Mouse (Mus musculus) right cerebral cortex, postnatal 25 days (tissue): ENCODE data around the gene Npc1l1.

Experiments
- DNase-seq: peaks from one replicate; pipeline ENCODE4 v3.0.0; 2022

The Npc1l1 gene

GRCm38 (mm10) chr11:6200570-6200969 is 29.4 kb downstream of the Npc1l1 start:
- DNase-seq = no peak

DNA sequence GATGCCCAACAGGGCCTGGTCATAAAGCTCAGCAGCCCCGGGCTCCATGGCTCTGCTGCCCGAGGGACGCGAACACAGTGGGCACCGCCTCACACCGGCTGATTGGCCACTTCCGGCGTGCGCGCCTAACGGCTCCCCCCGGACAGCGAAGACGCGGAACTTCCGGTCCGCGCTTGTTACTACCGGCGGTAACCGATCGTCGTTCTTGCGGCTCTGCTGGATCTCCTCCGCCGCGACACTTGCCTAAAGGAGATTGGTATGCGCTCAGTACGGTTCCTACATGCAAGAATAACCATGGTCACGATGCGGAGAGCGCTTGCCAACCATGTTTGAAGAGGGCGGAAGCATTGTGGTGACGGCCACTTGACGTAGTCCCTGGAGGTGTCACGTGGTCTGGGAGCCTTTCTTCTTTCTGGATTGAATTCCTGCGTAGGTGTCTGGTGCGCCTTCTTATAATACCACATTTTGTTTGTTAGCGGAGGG is 29.8 kb downstream of the Npc1l1 start, which contains the start of gene Nudcd3:
Gene Nudcd3 (minus strand): TSS at position 329 of the 483 bp plus-strand sequence.
- DNase-seq = peak; percentile 91

- no peak for DNase-seq
Measured at GRCm38 (mm10) chr11:6199410-6200086, 30.4 kb downstream of the Npc1l1 start, which contains the start of gene A730071L15Rik. Gene A730071L15Rik, plus strand, starts transcription at chr11:6200029.

GRCm38 (mm10) chr11:6198449-6198848 is 31.5 kb downstream of the Npc1l1 start:
- DNase-seq = no peak

DNA sequence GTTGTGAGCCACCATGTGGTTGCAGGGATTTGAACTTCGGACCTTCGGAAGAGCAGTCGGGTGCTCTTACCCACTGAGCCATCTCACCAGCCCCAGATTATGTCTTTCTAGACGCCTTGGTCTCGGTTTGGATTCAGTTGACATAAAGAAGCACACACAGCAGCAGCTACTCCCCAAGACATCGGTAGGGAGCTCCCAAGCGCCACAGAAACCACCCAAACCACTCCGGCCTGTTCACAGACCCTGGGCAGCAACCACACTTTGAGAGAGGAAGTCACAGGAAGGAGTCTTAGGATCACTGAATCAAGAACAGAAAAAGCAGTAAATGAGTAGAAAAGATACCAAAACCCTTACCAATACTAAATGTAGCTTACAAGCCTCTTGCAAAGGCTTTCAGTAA is 33.2 kb downstream of the Npc1l1 start:
- DNase-seq = no peak

GRCm38 (mm10) chr11:6187878-6188277 is 42.1 kb downstream of the Npc1l1 start:
- DNase-seq = peak; percentile 89

GRCm38 (mm10) chr11:6187399-6187798 is 42.5 kb downstream of the Npc1l1 start:
- DNase-seq = no peak

- DNase-seq = no peak
Measured at GRCm38 (mm10) chr11:6184202-6184935, 45.6 kb downstream of the Npc1l1 start.

DNA sequence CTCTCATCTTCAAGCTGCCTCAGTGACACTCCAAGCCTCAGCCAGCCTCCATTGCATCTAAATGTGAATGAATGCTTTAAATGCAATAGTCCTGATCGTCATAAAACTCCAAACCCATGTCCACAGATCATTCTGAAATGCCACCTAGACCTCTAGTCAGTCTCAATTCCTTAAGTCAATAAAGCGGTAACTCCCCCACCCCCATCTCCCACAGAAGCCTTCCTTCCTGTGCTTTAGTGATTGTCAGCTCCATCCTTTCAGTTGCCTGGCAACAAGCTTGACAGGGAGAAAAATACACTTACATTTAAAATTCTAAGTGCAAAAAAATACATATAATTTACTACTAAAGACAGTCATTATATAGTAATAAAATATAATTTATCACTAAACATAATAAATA is 46.7 kb downstream of the Npc1l1 start:
- DNase-seq = no peak

GRCm38 (mm10) chr11:6180811-6181399 is 49.0 kb downstream of the Npc1l1 start:
- DNase-seq = no peak

GRCm38 (mm10) chr11:6179194-6179593 is 50.7 kb downstream of the Npc1l1 start:
- no peak for DNase-seq

GRCm38 (mm10) chr11:6178673-6179166 is 51.2 kb downstream of the Npc1l1 start:
- no peak for DNase-seq

DNA sequence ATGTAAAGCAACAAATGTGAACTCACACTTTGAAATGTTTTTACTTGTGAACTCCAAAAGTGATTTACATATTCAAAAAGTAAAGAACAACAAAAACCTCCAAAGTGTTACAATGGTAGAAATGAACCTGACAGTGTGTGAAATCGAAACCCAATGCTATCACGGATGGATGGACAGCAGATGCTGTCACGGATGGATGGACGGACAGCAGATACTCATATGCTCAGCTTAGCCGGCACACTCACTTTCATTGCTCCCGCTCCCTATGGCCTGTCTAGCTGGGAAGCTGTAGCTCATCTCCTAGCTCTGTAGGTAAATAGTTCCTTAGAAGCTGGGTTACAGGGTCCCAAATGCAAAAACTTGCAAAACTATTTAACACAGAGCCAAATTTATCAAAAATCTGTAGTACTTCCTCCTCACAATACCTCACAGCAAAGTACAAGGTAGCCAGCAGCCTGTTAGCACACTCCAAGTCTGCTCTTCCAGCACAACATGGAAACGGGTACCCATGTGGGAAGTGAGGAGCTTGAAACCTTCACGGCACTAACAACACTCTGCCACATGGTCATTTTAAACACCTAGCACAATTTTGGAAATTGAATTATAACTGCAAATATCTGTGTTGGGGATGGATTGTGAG is 52.0 kb downstream of the Npc1l1 start:
- no peak for DNase-seq

DNA sequence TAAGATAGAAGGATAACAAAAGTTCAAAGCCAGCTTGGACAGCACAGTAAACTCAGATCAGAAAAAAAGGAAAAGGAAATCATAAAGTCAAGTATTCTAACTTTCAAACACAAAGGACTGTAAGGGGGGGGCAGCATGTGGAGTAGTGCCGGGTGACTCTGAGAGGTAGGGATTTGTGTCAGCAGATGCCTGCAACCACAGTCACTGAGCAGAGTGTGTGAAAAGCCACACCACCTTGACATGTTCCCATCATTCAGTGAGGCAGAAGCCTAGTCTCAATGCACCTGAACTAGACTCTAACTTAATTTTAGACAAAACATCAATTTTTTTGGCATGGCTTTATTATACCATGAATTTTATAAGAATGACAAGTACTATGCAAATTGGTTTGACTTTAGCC is 54.4 kb downstream of the Npc1l1 start:
- no peak for DNase-seq

DNA sequence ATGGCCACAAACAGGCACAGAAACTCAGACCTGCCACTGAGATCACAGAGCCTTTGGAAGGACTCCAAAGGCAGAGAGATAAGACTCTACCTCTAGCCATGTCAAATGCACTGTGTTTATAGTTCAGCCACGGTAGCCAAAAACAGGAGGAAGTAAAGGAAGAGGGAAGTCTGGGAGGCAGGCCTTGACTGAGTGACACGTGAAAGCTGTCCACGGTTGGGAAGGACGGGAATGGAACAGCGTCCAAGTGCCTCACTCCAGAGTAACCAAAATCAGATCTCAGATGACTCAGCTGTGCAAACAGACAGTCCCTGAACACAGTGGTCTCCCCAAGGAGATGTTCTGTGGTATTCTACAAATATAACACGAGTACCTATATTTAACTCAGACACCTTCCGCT is 55.2 kb downstream of the Npc1l1 start:
- no peak for DNase-seq

DNA sequence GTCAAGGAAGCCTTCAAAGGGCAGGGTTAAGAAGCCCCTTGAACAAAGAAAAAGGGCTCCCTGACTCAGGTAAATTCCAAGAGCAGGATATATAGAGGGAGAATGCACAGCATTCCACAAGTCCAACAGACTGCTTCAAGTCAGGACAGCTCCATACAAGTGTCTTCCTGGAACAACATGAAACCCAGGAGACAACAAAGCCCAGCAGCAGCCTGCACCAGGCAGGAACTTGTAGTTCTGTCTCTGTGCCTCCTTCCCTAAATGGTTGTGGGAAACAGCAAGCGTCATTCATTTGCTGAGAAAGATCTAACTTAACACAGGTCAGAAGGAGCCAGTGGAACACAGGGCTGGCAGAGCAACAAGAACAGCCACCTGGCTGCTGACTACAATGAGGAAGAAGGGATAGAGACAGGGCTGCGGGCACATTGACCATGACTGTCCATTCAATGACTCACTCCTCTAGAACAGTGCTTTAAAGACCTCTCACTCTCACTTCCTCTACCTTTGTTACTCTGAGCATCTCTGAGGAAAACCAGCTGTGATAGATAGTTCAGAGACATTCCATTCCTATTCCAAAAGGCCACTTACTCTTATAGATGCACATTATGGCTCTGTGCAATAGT is 60.8 kb downstream of the Npc1l1 start:
- DNase-seq = no peak

DNA sequence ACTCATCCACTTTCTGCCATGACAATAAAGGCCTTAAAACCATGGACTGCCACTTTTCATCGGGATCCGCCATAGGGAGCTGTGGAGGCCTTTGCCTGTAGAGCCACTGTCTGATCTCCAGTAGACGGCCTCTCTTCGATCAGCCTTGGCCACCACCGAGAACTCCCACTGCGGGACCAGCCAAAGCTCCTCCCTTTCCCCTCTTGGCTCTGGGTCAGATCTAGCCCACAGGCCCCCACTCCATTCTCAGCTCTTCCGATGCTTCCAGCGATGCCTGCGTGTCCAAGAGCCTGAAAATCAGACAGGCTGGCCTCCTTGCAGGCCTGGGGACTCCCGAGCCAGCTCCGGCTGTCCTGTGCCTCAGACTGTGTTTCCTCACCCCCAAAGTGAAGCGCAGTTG is 63.6 kb downstream of the Npc1l1 start:
- no peak for DNase-seq

- no peak for DNase-seq
Measured at GRCm38 (mm10) chr11:6165391-6166081, 64.4 kb downstream of the Npc1l1 start.

DNA sequence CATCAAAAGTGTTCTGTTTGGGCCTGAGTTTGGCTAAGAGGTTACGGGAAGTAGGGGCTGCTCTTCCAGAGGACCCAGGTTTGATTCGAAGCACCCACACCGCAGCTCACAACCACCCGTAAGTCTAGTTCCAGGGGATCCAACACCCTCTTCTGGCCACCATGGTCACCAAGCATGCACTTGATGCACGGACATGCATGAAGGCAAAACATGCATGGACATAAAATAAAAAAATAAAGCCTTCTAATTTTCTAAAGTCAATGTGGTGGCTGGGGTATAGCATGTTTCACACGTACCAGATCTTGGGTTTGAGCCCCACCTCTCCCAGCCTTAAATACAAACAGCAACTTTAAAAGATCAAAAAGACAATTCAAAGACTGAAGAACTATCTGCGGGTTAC is 65.2 kb downstream of the Npc1l1 start:
- DNase-seq = no peak

DNA sequence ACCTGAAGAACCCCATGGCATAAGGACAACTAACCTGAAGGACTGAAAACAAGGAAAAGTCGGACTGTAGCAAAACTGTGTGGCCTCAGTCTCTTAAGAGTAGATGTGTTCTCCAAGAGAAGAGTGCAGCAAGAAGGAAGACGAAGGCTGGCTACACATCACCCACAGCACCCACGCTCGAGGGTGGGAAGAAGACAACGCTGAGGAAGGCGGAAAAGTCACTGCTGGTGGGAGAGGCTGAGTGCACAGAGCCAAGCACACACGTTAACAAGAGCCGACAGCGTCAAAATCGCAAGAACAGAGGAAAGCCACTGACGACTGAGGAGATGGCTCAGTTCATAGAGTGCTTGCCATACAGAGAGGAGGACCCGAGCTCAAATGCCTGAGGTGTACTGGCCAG is 66.2 kb downstream of the Npc1l1 start:
- no peak for DNase-seq

- no peak for DNase-seq
Measured at GRCm38 (mm10) chr11:6163062-6163461, 66.9 kb downstream of the Npc1l1 start.

DNA sequence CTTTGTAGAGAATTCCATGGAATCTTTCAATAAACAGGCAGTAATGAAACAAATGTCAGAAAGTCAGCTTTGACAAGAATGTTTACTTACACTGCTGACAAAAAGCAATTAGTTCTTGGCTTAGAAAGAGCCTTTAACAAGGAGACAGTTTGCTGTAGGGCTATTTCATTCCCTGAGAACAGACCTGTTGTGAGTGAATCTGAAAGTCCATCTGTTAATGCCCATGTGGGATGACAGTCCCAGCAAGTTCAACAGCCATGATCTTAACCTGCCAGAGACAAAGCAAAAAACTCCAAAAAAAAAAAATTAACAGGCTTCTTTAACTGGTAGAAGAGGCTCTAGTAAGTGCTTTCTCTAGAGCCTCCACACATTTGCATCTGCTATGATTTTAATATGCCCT is 68.4 kb downstream of the Npc1l1 start:
- DNase-seq = no peak
